ENCODE assay signal across 8 mouse cellular contexts in genomic region chr17:70850233-70850995, GRCm38 (mm10). TPM values are rescaled to one million over a fixed set of nuclear protein-coding genes. Genes with fewer than 3 reads are reported as not detected.
A peak's percentile ranks its signal among the peaks of the same experiment; 100 is the strongest.
DNase-seq lines count a peak whose midpoint lies in the region; ATAC-seq and TF ChIP-seq lines count a peak whose summit lies in the region.

No protein-coding gene starts in this region.

- intact Hi-C loops in gastrocnemius, adult 2 months (cut with DNase I), result loop anchor here (5.0 kb wide), 1 partner anchor 93 kb away; no protein-coding TSS in a partner anchor

- peak; percentile 30 for DNase-seq in cerebellum, adult 8-10 months
- DNase-seq in c-Kit-positive CD71-positive TER-119-negative erythroid progenitor cells, embryonic 14.5 days (ENCODE audit: low read depth), result peak; percentile 42
- peak; percentile 70 for DNase-seq in gastrocnemius, adult 2 months
- DNase-seq in neural tube, embryonic 11.5 days (ENCODE audit: low spot score), result peak; percentile 77
- DNase-seq in thymus, postnatal 14 days, result peak; percentile 69

- no peak for TF ChIP-seq CTCF in gastrocnemius, adult 2 months (IDR thresholded peaks at IDR 0.05)

- peaks cover 38% of the 10 kb centered on the region for H3K4me1 ChIP-seq in hindbrain, embryonic 16.5 days (ENCODE audit: control insufficient read depth, insufficient read depth, low read depth, low read length)
- peaks cover 41% of the 10 kb centered on the region for H3K4me1 ChIP-seq in liver, embryonic 15.5 days (replicated peaks)
- 0 out of 2 replicates have a peak, but pooled peaks cover 3% of the 10 kb centered on the region for H3K4me1 ChIP-seq in neural tube, embryonic 11.5 days (ENCODE audit: control insufficient read depth, insufficient read depth, low read length)

- no peak for ATAC-seq in cerebellum, adult (ENCODE audit: insufficient number of reproducible peaks, low FRiP score, low TSS enrichment)
- ATAC-seq in hindbrain, embryonic 16.5 days, result peak; percentile 10
- peak; percentile 7; the same call in 1 of the 2 replicates for ATAC-seq in liver, embryonic 15.5 days (ENCODE audit: insufficient read depth)
- ATAC-seq in neural tube, embryonic 11.5 days (ENCODE audit: insufficient read depth, low FRiP score, low TSS enrichment), result peak; percentile 6

- H3K4me2 ChIP-seq in hindbrain, embryonic 16.5 days (ENCODE audit: low read length), result peak overlapping the region; percentile 97
- peak overlapping the region; percentile 86 for H3K4me2 ChIP-seq in liver, embryonic 15.5 days
- peak overlapping the region; percentile 97 for H3K4me2 ChIP-seq in neural tube, embryonic 11.5 days (ENCODE audit: low read depth)

- no peaks in the 10 kb centered on the region for H3K36me3 ChIP-seq in hindbrain, embryonic 16.5 days (ENCODE audit: control insufficient read depth, insufficient read depth, low read length)
- H3K36me3 ChIP-seq in liver, embryonic 15.5 days (replicated peaks), result no peaks in the 10 kb centered on the region
- no peaks in the 10 kb centered on the region for H3K36me3 ChIP-seq in neural tube, embryonic 11.5 days (ENCODE audit: control insufficient read depth, insufficient read depth, low read length)

- H3K27me3 ChIP-seq in hindbrain, embryonic 16.5 days (replicated peaks; ENCODE audit: control insufficient read depth, insufficient read depth, low read length), result no peaks in the 10 kb centered on the region
- peaks cover 57% of the 10 kb centered on the region for H3K27me3 ChIP-seq in liver, embryonic 15.5 days
- H3K27me3 ChIP-seq in neural tube, embryonic 11.5 days (ENCODE audit: control insufficient read depth, insufficient read depth, low read length), result no peaks in the 10 kb centered on the region

- no peaks in the 10 kb centered on the region for H3K9me3 ChIP-seq in hindbrain, embryonic 16.5 days (ENCODE audit: control insufficient read depth, low read length)
- H3K9me3 ChIP-seq in liver, embryonic 15.5 days (replicated peaks), result no peaks in the 10 kb centered on the region
- H3K9me3 ChIP-seq in neural tube, embryonic 11.5 days (ENCODE audit: control insufficient read depth, low read length), result no peaks in the 10 kb centered on the region

- peak overlapping the region; percentile 90 for H3K27ac ChIP-seq in gastrocnemius, adult 2 months
- H3K27ac ChIP-seq in hindbrain, embryonic 16.5 days (ENCODE audit: low read depth, low read length), result peak overlapping the region; percentile 78
- peak overlapping the region; percentile 86 for H3K27ac ChIP-seq in liver, embryonic 15.5 days (replicated peaks)
- H3K27ac ChIP-seq in neural tube, embryonic 11.5 days (ENCODE audit: low read depth, low read length), result peak overlapping the region; percentile 96

- peak overlapping the region; percentile 61 for H3K9ac ChIP-seq in hindbrain, embryonic 16.5 days (ENCODE audit: low read depth, low read length)
- peak overlapping the region; percentile 62 for H3K9ac ChIP-seq in liver, embryonic 15.5 days
- H3K9ac ChIP-seq in neural tube, embryonic 11.5 days (ENCODE audit: low read length), result peak overlapping the region; percentile 92

- H3K4me3 ChIP-seq in gastrocnemius, adult 2 months, result peak overlapping the region; percentile 94
- H3K4me3 ChIP-seq in hindbrain, embryonic 16.5 days (ENCODE audit: low read length), result peak overlapping the region; percentile 68
- peak overlapping the region; percentile 64 for H3K4me3 ChIP-seq in liver, embryonic 15.5 days (replicated peaks)
- peak overlapping the region; percentile 73 for H3K4me3 ChIP-seq in neural tube, embryonic 11.5 days (ENCODE audit: low read depth, low read length)

- WGBS in hindbrain, embryonic 16.5 days, result under 1% methylated on average over 40 of the region's 40 CpGs
- WGBS in liver, embryonic 15.5 days (ENCODE audit: insufficient replicate concordance), result under 1% methylated on average over 40 of the region's 40 CpGs
- under 1% methylated on average over 40 of the region's 40 CpGs for WGBS in neural tube, embryonic 11.5 days

RNA-seq across cellular contexts. Expression of gene Tgif1, which starts 2.9 kb away (rescaled TPM):
- 1 to 10 TPM; 3.1 to 8.5 TPM for total RNA-seq in gastrocnemius, adult 2 months (2021)
- polyA plus RNA-seq in hindbrain, embryonic 16.5 days (2015; fragmentation: Nextera tagmentation; extraction: Ambion mirVana), result 13.2 and 14.5 TPM in 2 replicates
- polyA plus RNA-seq in liver, embryonic 15.5 days (2015; fragmentation: Nextera tagmentation; extraction: Ambion mirVana), result 8.0 and 9.1 TPM in 2 replicates
- polyA plus RNA-seq in neural tube, embryonic 11.5 days (2014; fragmentation: Nextera tagmentation; extraction: Ambion mirVana), result 63.8 and 66.2 TPM in 2 replicates
